Mouse (Mus musculus): Measurements from ENCODE around the gene Pak7.

The Pak7 gene

GRCm38 (mm10) chr2:136050793-136051615 lies 336.8 kb downstream of the Pak7 start:
- no peak for DNase-seq (ENCODE audit: low read depth, low spot score)

GRCm38 (mm10) chr2:136048464-136048863 lies 339.3 kb downstream of the Pak7 start:
- DNase-seq (ENCODE audit: low read depth, low spot score), result no peak

Measured in 3T3-L1 (cell line).